Mouse (Mus musculus): ENCODE measurements at regions not wholly inside any gene's neighbourhood (a gene's known extent, or its start where the extent isn't known, plus 50 kb on each side); places are given as distances from the start of the nearest gene placed in this dataset.

- H3K27me3 ChIP-seq (ENCODE audit: control insufficient read depth, insufficient read depth, low read depth, low read length) = no peaks in the 10 kb centered on the region
Measured at GRCm38 (mm10) chr13:111096071-111096470, 158.7 kb upstream of the Actbl2 start.

GRCm38 (mm10) chr13:111097336-111097735 is 157.5 kb upstream of the Actbl2 start:
- Histone ChIP-seq H3K4me1 (ENCODE audit: control insufficient read depth, low read depth, low read length) (no peaks in the 10 kb centered on the region), H3K27ac (ENCODE audit: low read length) (no peak overlapping the region), H3K9me3 (replicated peaks; ENCODE audit: control insufficient read depth, low read length) (no peaks in the 10 kb centered on the region), H3K4me2 (ENCODE audit: low read depth, low read length) (no peak overlapping the region), H3K9ac (ENCODE audit: low read depth, low read length) (no peak overlapping the region), H3K4me3 (ENCODE audit: low read depth, low read length) (no peak overlapping the region), H3K27me3 (ENCODE audit: control insufficient read depth, insufficient read depth, low read depth, low read length) (no peaks in the 10 kb centered on the region), H3K36me3 (ENCODE audit: control insufficient read depth, insufficient read depth) (no peaks in the 10 kb centered on the region)
- ATAC-seq (ENCODE audit: low read depth) = no peak
- 58% methylated on average over 4 of the region's 4 CpGs for WGBS (ENCODE audit: insufficient replicate concordance)

More at GRCm38 (mm10) chr13:111096071-111096470, 158.7 kb upstream of the Actbl2 start:
- WGBS (ENCODE audit: insufficient replicate concordance) = 65% methylated on average over 5 of the region's 5 CpGs
- H3K4me3 ChIP-seq (ENCODE audit: low read depth, low read length) = no peak overlapping the region
- H3K4me1 ChIP-seq (ENCODE audit: control insufficient read depth, low read depth, low read length) = no peaks in the 10 kb centered on the region
- no peak overlapping the region for H3K27ac ChIP-seq (ENCODE audit: low read length)
- H3K4me2 ChIP-seq (ENCODE audit: low read depth, low read length) = no peak overlapping the region
- H3K9ac ChIP-seq (ENCODE audit: low read depth, low read length) = no peak overlapping the region
- H3K36me3 ChIP-seq (ENCODE audit: control insufficient read depth, insufficient read depth) = no peaks in the 10 kb centered on the region
- ATAC-seq (ENCODE audit: low read depth) = no peak
- H3K9me3 ChIP-seq (replicated peaks; ENCODE audit: control insufficient read depth, low read length) = no peaks in the 10 kb centered on the region

DNA sequence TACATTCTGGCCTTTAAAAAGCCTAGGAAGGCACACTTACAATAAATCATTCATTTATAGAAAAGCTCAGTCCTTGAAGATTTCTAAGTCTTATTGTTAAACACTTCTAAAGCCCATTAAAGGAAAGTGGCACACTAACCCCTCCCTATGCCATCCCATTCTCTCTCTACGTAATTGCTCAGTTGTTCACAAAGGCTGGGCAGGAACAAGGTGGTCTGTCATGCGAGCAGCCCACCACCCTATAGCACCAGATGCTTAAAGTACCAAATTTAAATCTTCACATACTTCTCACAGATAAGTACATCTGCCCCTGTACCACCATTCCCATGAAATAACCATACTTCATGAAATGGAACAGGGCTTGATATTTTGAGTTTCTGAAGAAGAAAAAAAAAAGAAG is 156.1 kb upstream of the Actbl2 start:
- H3K36me3 ChIP-seq (ENCODE audit: control insufficient read depth, insufficient read depth) = no peaks in the 10 kb centered on the region
- 64% methylated on average over 2 of the region's 2 CpGs for WGBS (ENCODE audit: insufficient replicate concordance)
- H3K4me1 ChIP-seq (ENCODE audit: control insufficient read depth, low read depth, low read length) = no peaks in the 10 kb centered on the region
- H3K27me3 ChIP-seq (ENCODE audit: control insufficient read depth, insufficient read depth, low read depth, low read length) = no peaks in the 10 kb centered on the region
- H3K27ac ChIP-seq (ENCODE audit: low read length) = no peak overlapping the region
- H3K9me3 ChIP-seq (replicated peaks; ENCODE audit: control insufficient read depth, low read length) = no peaks in the 10 kb centered on the region
- H3K4me2 ChIP-seq (ENCODE audit: low read depth, low read length) = no peak overlapping the region
- ATAC-seq (ENCODE audit: low read depth) = no peak
- no peak overlapping the region for H3K9ac ChIP-seq (ENCODE audit: low read depth, low read length)
- H3K4me3 ChIP-seq (ENCODE audit: low read depth, low read length) = no peak overlapping the region

- ATAC-seq (ENCODE audit: low read depth) = no peak
- H3K27me3 ChIP-seq (ENCODE audit: control insufficient read depth, insufficient read depth, low read depth, low read length) = no peaks in the 10 kb centered on the region
- no peak overlapping the region for H3K4me2 ChIP-seq (ENCODE audit: low read depth, low read length)
- H3K27ac ChIP-seq (ENCODE audit: low read length) = no peak overlapping the region
- no peak overlapping the region for H3K4me3 ChIP-seq (ENCODE audit: low read depth, low read length)
- no peak overlapping the region for H3K9ac ChIP-seq (ENCODE audit: low read depth, low read length)
- no peaks in the 10 kb centered on the region for H3K4me1 ChIP-seq (ENCODE audit: control insufficient read depth, low read depth, low read length)
- 61% methylated on average over 6 of the region's 6 CpGs for WGBS (ENCODE audit: insufficient replicate concordance)
- H3K36me3 ChIP-seq (ENCODE audit: control insufficient read depth, insufficient read depth) = no peaks in the 10 kb centered on the region
- H3K9me3 ChIP-seq (replicated peaks; ENCODE audit: control insufficient read depth, low read length) = no peaks in the 10 kb centered on the region
Measured at GRCm38 (mm10) chr13:111099252-111099651, 155.6 kb upstream of the Actbl2 start.

GRCm38 (mm10) chr13:111100448-111100847 is 154.4 kb upstream of the Actbl2 start:
- Histone ChIP-seq H3K9me3 (replicated peaks; ENCODE audit: control insufficient read depth, low read length) (no peaks in the 10 kb centered on the region), H3K27ac (ENCODE audit: low read length) (no peak overlapping the region), H3K4me3 (ENCODE audit: low read depth, low read length) (no peak overlapping the region), H3K36me3 (ENCODE audit: control insufficient read depth, insufficient read depth) (no peaks in the 10 kb centered on the region), H3K9ac (ENCODE audit: low read depth, low read length) (no peak overlapping the region), H3K4me2 (ENCODE audit: low read depth, low read length) (no peak overlapping the region), H3K4me1 (ENCODE audit: control insufficient read depth, low read depth, low read length) (no peaks in the 10 kb centered on the region), H3K27me3 (ENCODE audit: control insufficient read depth, insufficient read depth, low read depth, low read length) (no peaks in the 10 kb centered on the region)
- ATAC-seq (ENCODE audit: low read depth) = no peak
- WGBS (ENCODE audit: insufficient replicate concordance) = 48% methylated on average over 1 of the region's 1 CpGs

GRCm38 (mm10) chr13:111104567-111105219 is 150.1 kb upstream of the Actbl2 start:
- Histone ChIP-seq H3K4me2 (ENCODE audit: low read depth, low read length) (no peak overlapping the region), H3K27me3 (ENCODE audit: control insufficient read depth, insufficient read depth, low read depth, low read length) (no peaks in the 10 kb centered on the region), H3K4me3 (ENCODE audit: low read depth, low read length) (no peak overlapping the region), H3K36me3 (ENCODE audit: control insufficient read depth, insufficient read depth) (no peaks in the 10 kb centered on the region), H3K4me1 (ENCODE audit: control insufficient read depth, low read depth, low read length) (no peaks in the 10 kb centered on the region), H3K9ac (ENCODE audit: low read depth, low read length) (no peak overlapping the region), H3K9me3 (replicated peaks; ENCODE audit: control insufficient read depth, low read length) (no peaks in the 10 kb centered on the region), H3K27ac (ENCODE audit: low read length) (no peak overlapping the region)
- WGBS (ENCODE audit: insufficient replicate concordance) = 61% methylated on average over 4 of the region's 4 CpGs
- ATAC-seq (ENCODE audit: low read depth) = no peak

- Histone ChIP-seq H3K9me3 (replicated peaks; ENCODE audit: control insufficient read depth, low read length) (no peaks in the 10 kb centered on the region), H3K9ac (ENCODE audit: low read depth, low read length) (no peak overlapping the region), H3K27me3 (ENCODE audit: control insufficient read depth, insufficient read depth, low read depth, low read length) (no peaks in the 10 kb centered on the region), H3K4me2 (ENCODE audit: low read depth, low read length) (no peak overlapping the region), H3K4me3 (ENCODE audit: low read depth, low read length) (no peak overlapping the region), H3K27ac (ENCODE audit: low read length) (no peak overlapping the region), H3K4me1 (ENCODE audit: control insufficient read depth, low read depth, low read length) (no peaks in the 10 kb centered on the region), H3K36me3 (ENCODE audit: control insufficient read depth, insufficient read depth) (no peaks in the 10 kb centered on the region)
- ATAC-seq (ENCODE audit: low read depth) = no peak
- WGBS (ENCODE audit: insufficient replicate concordance) = 45% methylated on average over 3 of the region's 3 CpGs
Measured at GRCm38 (mm10) chr13:111131108-111131507, 123.7 kb upstream of the Actbl2 start.

GRCm38 (mm10) chr13:111136392-111136791 is 118.4 kb upstream of the Actbl2 start:
- Histone ChIP-seq H3K27me3 (ENCODE audit: control insufficient read depth, insufficient read depth, low read depth, low read length) (no peaks in the 10 kb centered on the region), H3K4me1 (ENCODE audit: control insufficient read depth, low read depth, low read length) (no peaks in the 10 kb centered on the region), H3K27ac (ENCODE audit: low read length) (no peak overlapping the region), H3K9me3 (replicated peaks; ENCODE audit: control insufficient read depth, low read length) (no peaks in the 10 kb centered on the region), H3K4me3 (ENCODE audit: low read depth, low read length) (no peak overlapping the region), H3K4me2 (ENCODE audit: low read depth, low read length) (no peak overlapping the region), H3K36me3 (ENCODE audit: control insufficient read depth, insufficient read depth) (no peaks in the 10 kb centered on the region), H3K9ac (ENCODE audit: low read depth, low read length) (no peak overlapping the region)
- no peak for ATAC-seq (ENCODE audit: low read depth)
- 83% methylated on average over 3 of the region's 3 CpGs for WGBS (ENCODE audit: insufficient replicate concordance)

DNA sequence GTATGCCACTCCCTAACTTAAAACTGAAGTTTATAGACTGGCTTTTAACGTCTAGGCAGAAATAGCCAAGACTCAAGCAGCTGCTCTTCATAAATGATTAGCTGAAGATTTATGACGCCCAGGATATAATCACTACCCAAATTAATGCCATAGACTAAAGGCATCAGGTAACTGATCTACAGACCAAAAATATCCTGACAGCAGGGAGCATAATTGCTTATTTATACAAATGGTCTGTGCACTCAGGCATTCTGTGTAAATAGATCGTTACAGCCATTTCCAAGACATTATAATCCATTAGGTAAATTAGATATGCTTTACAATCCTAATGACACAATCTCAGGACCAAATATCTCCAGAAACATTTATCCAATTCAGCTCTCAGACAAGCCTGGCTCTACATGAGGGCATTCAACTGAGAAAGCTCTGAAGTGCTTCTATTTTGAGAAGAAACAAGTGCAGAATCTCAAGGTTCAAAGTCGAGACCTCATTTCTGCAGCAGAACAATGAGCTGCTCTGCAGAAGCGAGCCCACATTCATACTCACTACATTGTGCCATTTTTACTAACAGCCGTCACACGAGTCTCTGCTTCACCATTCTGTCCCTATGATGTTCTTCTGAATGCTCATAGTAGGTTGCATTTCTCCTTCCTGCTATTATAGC is 111.9 kb upstream of the Actbl2 start:
- Histone ChIP-seq H3K27me3 (ENCODE audit: control insufficient read depth, insufficient read depth, low read depth, low read length) (no peaks in the 10 kb centered on the region), H3K4me1 (ENCODE audit: control insufficient read depth, low read depth, low read length) (no peaks in the 10 kb centered on the region), H3K27ac (ENCODE audit: low read length) (no peak overlapping the region), H3K9me3 (replicated peaks; ENCODE audit: control insufficient read depth, low read length) (no peaks in the 10 kb centered on the region), H3K4me2 (ENCODE audit: low read depth, low read length) (no peak overlapping the region), H3K9ac (ENCODE audit: low read depth, low read length) (no peak overlapping the region), H3K36me3 (ENCODE audit: control insufficient read depth, insufficient read depth) (no peaks in the 10 kb centered on the region), H3K4me3 (ENCODE audit: low read depth, low read length) (no peak overlapping the region)
- WGBS (ENCODE audit: insufficient replicate concordance) = 60% methylated on average over 7 of the region's 7 CpGs
- ATAC-seq (ENCODE audit: low read depth) = no peak
